Comparison of ENCODE assay signal across 25 mouse cellular contexts in genomic region chr12:25360726-25361125, GRCm38 (mm10).
DNase-seq lines count a peak whose midpoint lies in the region; ATAC-seq and TF ChIP-seq lines count a peak whose summit lies in the region.
"Had no signal": no experiment of that assay in that cellular context is flagged by ENCODE, and none has a peak within 500 bp of the region (broad histone marks: within the 10 kb centered on the region; RNA-seq: fewer than 3 reads in every experiment).

No protein-coding gene starts in this region.

- DNase-seq in midbrain, embryonic 11.5 days (ENCODE audit: low spot score, missing footprints): peak; percentile 53
- no peak for DNase-seq in midbrain, postnatal 0 days (ENCODE audit: low spot score)
- DNase-seq in NIH3T3 (ENCODE audit: low read depth): peak; percentile 16
- DNase-seq in layer of hippocampus, adult 8-10 months (ENCODE audit: low spot score in 2 of 2): no peak
- DNase-seq in kidney, postnatal 14 days: no peak
- DNase-seq: adrenal gland, adult 2 months; adrenal gland, postnatal 10 days; adrenal gland, postnatal 25 days; B cell, adult 2 months; cerebellum, adult 11 months; cerebellum, adult 18-20 months; cerebellum, adult 8-10 months; cerebellum, adult 9-11 months; cerebellum, postnatal 14 days; cerebellum, postnatal 36 days; embryo, embryonic 11 days; forebrain, postnatal 0 days had no signal

- TF ChIP-seq CTCF in midbrain, postnatal 0 days (IDR thresholded peaks at IDR 0.05): no peak

- no peak overlapping the region for H3K4me3 ChIP-seq in midbrain, embryonic 11.5 days (ENCODE audit: low read depth, low read length)
- H3K4me3 ChIP-seq in midbrain, postnatal 0 days (ENCODE audit: low read depth, low read length): no peak overlapping the region
- H3K4me3 ChIP-seq: embryonic facial prominence, embryonic 13.5 days; embryonic facial prominence, embryonic 15.5 days; erythroblast, embryonic 14.5 days; forebrain, embryonic 10.5 days; forebrain, embryonic 12.5 days; forebrain, embryonic 15.5 days had no signal

- no peaks in the 10 kb centered on the region for H3K27me3 ChIP-seq in midbrain, embryonic 11.5 days (ENCODE audit: control insufficient read depth, insufficient read depth, low read length)
- H3K27me3 ChIP-seq in midbrain, postnatal 0 days (ENCODE audit: insufficient read depth, low read length): no peaks in the 10 kb centered on the region
- H3K27me3 ChIP-seq: CH12.LX; embryonic facial prominence, embryonic 13.5 days; embryonic facial prominence, embryonic 15.5 days; forebrain, embryonic 12.5 days; forebrain, embryonic 15.5 days had no signal

- H3K9me3 ChIP-seq in midbrain, embryonic 11.5 days (ENCODE audit: control insufficient read depth, low read length): no peaks in the 10 kb centered on the region
- no peaks in the 10 kb centered on the region for H3K9me3 ChIP-seq in midbrain, postnatal 0 days (ENCODE audit: low read length)
- H3K9me3 ChIP-seq: embryonic facial prominence, embryonic 13.5 days; embryonic facial prominence, embryonic 15.5 days; forebrain, embryonic 10.5 days; forebrain, embryonic 12.5 days; forebrain, embryonic 15.5 days had no signal

- WGBS in midbrain, embryonic 11.5 days: 92% methylated on average over 2 of the region's 2 CpGs
- 90% methylated on average over 2 of the region's 2 CpGs for WGBS in midbrain, postnatal 0 days

- H3K4me2 ChIP-seq in midbrain, embryonic 11.5 days: no peak overlapping the region
- H3K4me2 ChIP-seq in midbrain, postnatal 0 days (ENCODE audit: low read depth, low read length, poor library complexity, severe bottlenecking): no peak overlapping the region
- H3K4me2 ChIP-seq: embryonic facial prominence, embryonic 13.5 days; embryonic facial prominence, embryonic 15.5 days; forebrain, embryonic 12.5 days; forebrain, embryonic 15.5 days had no signal

- ATAC-seq in midbrain, embryonic 11.5 days (ENCODE audit: low FRiP score): no peak
- ATAC-seq in midbrain, postnatal 0 days (ENCODE audit: low FRiP score): no peak
- ATAC-seq: forebrain, embryonic 15.5 days; forebrain, postnatal 0 days had no signal

- no peak overlapping the region for H3K27ac ChIP-seq in midbrain, embryonic 11.5 days (ENCODE audit: low read depth, low read length)
- H3K27ac ChIP-seq in midbrain, postnatal 0 days (ENCODE audit: low read depth, low read length): no peak overlapping the region
- H3K27ac ChIP-seq: embryonic facial prominence, embryonic 13.5 days; embryonic facial prominence, embryonic 15.5 days; forebrain, embryonic 10.5 days; forebrain, embryonic 12.5 days; forebrain, embryonic 15.5 days had no signal

- no peaks in the 10 kb centered on the region for H3K36me3 ChIP-seq in midbrain, embryonic 11.5 days (ENCODE audit: control insufficient read depth, insufficient read depth, low read length)
- H3K36me3 ChIP-seq in midbrain, postnatal 0 days (ENCODE audit: insufficient read depth, low read length): no peaks in the 10 kb centered on the region
- H3K36me3 ChIP-seq: embryonic facial prominence, embryonic 13.5 days; embryonic facial prominence, embryonic 15.5 days; forebrain, embryonic 10.5 days; forebrain, embryonic 12.5 days; forebrain, embryonic 15.5 days; G1E had no signal

- no peaks in the 10 kb centered on the region for H3K4me1 ChIP-seq in midbrain, embryonic 11.5 days (ENCODE audit: control insufficient read depth, insufficient read depth, low read length)
- H3K4me1 ChIP-seq in midbrain, postnatal 0 days (ENCODE audit: insufficient read depth, low read length): no peaks in the 10 kb centered on the region
- H3K4me1 ChIP-seq: embryonic facial prominence, embryonic 15.5 days; forebrain, embryonic 12.5 days; forebrain, embryonic 15.5 days had no signal

- H3K9ac ChIP-seq in midbrain, embryonic 11.5 days (ENCODE audit: low read length): no peak overlapping the region
- H3K9ac ChIP-seq in midbrain, postnatal 0 days (replicated peaks; ENCODE audit: low read length, poor library complexity, severe bottlenecking): no peak overlapping the region
- H3K9ac ChIP-seq: embryonic facial prominence, embryonic 13.5 days; embryonic facial prominence, embryonic 15.5 days; forebrain, embryonic 12.5 days; forebrain, embryonic 15.5 days; forebrain, postnatal 0 days had no signal

Comparison
In these comparisons a context has a peak if more than half of its experiments do, and no peak if none do; other contexts are left out.
1. DNase-seq: peak in midbrain, embryonic 11.5 days (single experiment) and NIH3T3 (single experiment); none in midbrain, postnatal 0 days (single experiment), layer of hippocampus, adult 8-10 months (0 of 2) and kidney, postnatal 14 days (single experiment).